Mouse (Mus musculus) R1 (cell line): Measurements from ENCODE around the gene Uhrf2.

Experiments
- DNase-seq: peaks from one replicate; pipeline ENCODE4 v3.0.0-alpha.2; 2018; ENCODE audit warnings: low read depth, low spot score

Gene Uhrf2

DNA sequence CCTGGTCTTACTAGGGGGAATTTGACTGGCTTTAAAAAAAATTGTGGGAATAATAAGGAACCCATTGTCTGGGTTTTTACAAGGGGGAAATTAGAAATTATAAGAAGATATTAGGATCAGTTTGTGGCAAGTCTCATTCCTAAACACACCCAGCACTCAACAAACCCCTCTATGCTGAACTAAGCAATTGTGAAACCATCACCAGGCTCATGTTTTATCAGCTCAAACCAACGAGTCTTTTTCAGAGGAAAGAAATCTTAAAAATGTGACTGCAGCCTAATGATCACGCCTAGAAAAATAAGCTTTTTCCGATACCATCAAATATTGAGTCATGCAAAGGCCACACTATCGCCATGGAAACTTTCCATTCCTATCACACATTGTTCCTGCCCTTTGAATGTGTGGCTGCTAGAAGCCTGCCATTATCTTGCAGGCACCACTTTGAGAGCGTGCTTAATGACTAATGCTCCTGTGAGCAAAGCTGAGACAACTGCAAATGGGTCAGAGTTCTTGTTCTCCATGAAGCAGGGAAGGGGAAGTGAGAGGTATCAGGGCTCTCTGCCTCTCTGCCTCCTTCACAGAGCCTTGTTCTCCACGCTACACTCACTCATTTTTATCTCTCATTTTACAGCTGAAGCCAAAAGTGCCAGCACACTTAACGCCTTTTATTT is 94.8 kb downstream of the Uhrf2 start:
- DNase-seq, result no peak

DNA sequence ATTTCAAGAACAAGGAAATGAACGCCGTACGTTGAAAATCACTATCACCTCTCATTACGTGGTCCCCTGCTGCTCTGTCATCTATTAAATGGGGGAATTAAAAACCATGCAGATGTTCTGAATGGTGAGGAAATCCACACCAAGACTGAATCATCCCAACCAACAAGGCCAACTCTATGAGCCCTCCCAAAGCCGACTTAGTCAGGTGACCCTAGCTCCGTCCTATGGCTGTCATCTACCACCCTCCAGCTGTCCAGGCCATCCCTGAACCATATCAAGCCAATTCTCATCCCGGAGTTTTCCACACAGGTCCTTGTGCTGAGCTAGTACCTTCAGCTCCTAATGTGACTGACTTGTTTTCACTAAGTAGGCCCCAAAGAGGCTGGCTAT is 95.4 kb downstream of the Uhrf2 start:
- DNase-seq, result no peak

DNA sequence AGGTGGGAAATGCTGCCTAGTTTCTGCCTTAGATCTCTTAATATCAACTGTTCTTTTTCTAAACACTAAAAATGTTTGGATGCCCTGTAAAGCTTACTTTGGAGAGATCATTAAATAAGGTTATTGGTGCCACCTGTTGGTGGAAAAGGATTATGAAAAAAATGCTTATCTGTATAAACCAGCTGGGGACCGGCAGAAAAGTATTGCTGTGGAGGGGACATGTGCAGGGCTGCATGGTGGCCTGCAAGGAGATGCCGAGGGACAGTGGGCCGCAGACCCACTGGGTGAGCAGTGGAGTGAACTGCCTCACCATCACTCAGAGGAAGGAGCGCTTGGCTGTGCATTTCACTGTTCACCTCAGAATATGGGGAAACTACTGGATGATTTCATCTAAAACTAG is 97.9 kb downstream of the Uhrf2 start:
- DNase-seq, result peak; percentile 23

DNA sequence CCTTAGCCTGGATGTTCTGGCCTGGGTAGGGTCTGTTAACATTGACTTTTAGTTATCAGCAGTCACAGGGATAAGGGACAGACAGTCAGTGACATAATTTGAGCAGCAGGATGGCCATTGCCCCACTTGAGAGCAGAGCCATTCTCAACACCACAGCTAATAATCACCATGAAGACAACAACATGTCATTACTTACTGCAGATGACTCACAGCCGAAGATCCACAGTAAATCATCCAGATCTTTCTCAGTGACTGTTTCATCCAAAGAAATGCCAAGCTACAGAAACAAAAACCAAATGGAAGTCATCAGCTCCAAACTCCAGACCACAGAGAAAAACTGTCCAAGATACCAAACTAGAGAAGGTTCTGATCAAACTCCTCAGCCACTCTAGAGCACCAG is 106.0 kb downstream of the Uhrf2 start:
- no peak for DNase-seq
